8 mouse cellular contexts compared by ENCODE assay signal in the genomic region with DNA sequence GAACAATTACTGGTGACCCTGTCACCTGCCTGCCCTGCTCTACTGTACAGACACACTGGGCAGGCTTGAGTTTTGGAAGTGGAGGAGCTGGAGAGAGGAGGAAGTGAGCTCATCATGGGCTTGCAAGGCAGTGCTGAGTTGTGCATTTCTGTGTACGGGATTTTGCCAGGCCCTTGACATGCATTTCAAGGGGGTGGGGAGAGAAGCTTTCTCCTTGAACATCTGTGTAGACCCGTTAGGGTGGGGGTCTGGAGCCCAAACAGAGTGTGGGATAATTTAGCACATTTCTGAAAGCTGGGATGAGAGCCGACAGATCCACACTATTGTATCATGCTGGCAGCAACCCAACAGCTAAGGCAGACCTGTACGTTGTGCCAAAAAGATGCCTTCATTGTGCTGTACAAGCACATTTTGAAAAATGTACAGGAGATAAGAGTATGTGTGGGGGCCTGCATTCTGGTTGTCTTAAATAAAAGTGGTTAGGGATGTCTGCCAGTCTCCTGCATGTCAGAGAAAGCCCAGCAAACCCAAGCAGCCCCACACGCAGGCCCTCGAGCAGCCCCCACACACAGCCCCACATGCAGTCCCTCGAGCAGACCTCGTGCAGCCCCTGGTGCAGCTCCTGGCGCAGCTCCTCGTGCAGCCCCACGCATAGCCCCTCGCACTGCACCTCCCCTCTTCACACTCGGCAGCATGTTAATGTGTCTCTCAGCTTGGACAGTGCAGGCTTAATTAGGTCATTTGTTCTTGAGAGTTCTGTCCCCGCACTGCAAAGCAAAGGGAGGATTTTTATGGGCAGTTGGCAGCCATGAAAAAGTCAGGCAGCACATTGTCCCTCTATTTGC. TPM values are rescaled to one million over a fixed set of nuclear protein-coding genes. Genes with fewer than 3 reads are reported as not detected.
A peak's percentile ranks its signal among the peaks of the same experiment; 100 is the strongest.
DNase-seq lines count a peak whose midpoint lies in the region; ATAC-seq and TF ChIP-seq lines count a peak whose summit lies in the region.

No protein-coding gene starts in this region.

- TF ChIP-seq POLR2A in brain, embryonic 14.5 days (IDR thresholded peaks at IDR 0.05; ENCODE audit: borderline replicate concordance, extremely low read depth, insufficient read depth, insufficient read length, poor library complexity, severe bottlenecking) = no peak

- H3K27ac ChIP-seq in forebrain, embryonic 16.5 days (ENCODE audit: low read length) = peak overlapping the region; percentile 77
- H3K27ac ChIP-seq in hindbrain, embryonic 15.5 days (replicated peaks) = peak overlapping the region; percentile 76
- H3K27ac ChIP-seq in left cerebral cortex, adult 2 months = peak overlapping the region; percentile 60
- peak overlapping the region; percentile 71 for H3K27ac ChIP-seq in midbrain, embryonic 14.5 days (replicated peaks; ENCODE audit: low read depth, low read length)

- intact Hi-C loops in left cerebral cortex, adult 2 months (cut with DNase I) = loop anchor here (5.0 kb wide), 1 partner anchor 105 kb away; no protein-coding TSS in a partner anchor

- DNase-seq in G1E (ENCODE audit: low spot score) = no peak
- peak; percentile 93 for DNase-seq in brain, embryonic 14.5 days (ENCODE audit: low read depth)
- DNase-seq in left cerebral cortex, adult 2 months (ENCODE audit: extremely low spot score in 1 of 2, low spot score in 2 of 2) = peak; percentile 48 to 56
- peak; percentile 72 for DNase-seq in midbrain, embryonic 14.5 days
- no peak for DNase-seq in embryo, embryonic 11 days

- no peak for ATAC-seq in G1E (ENCODE audit: extremely low read depth, insufficient number of reproducible peaks, low FRiP score, poor library complexity, severe bottlenecking)
- ATAC-seq in forebrain, embryonic 16.5 days = peak; percentile 91
- peak; percentile 87 for ATAC-seq in hindbrain, embryonic 15.5 days (ENCODE audit: low FRiP score, low read depth)
- ATAC-seq in midbrain, embryonic 14.5 days (ENCODE audit: low FRiP score, low TSS enrichment) = peak; percentile 85
- ATAC-seq in inflammation-experienced regulatory T-cells, adult 6 months = no peak

- H3K36me3 ChIP-seq in G1E (replicated peaks) = no peaks in the 10 kb centered on the region
- no peaks in the 10 kb centered on the region for H3K36me3 ChIP-seq in forebrain, embryonic 16.5 days (ENCODE audit: control insufficient read depth, insufficient read depth)
- H3K36me3 ChIP-seq in hindbrain, embryonic 15.5 days = 0 out of 2 replicates have a peak, but pooled peaks cover 4% of the 10 kb centered on the region
- peaks cover 4% of the 10 kb centered on the region; the same call in 1 of the 2 replicates for H3K36me3 ChIP-seq in midbrain, embryonic 14.5 days (ENCODE audit: control insufficient read depth, insufficient read depth, low read length)

- peak overlapping the region; percentile 20 for H3K4me2 ChIP-seq in forebrain, embryonic 16.5 days (ENCODE audit: low read length)
- H3K4me2 ChIP-seq in hindbrain, embryonic 15.5 days = 0 out of 2 replicates have a peak overlapping the region, but pooled peaks have one; percentile 14
- no peak overlapping the region for H3K4me2 ChIP-seq in midbrain, embryonic 14.5 days (ENCODE audit: low read length)

- peak overlapping the region; percentile 10; the same call in 1 of the 2 replicates for H3K4me3 ChIP-seq in G1E (ENCODE audit: low read depth, low read length)
- no peak overlapping the region for H3K4me3 ChIP-seq in forebrain, embryonic 16.5 days (replicated peaks; ENCODE audit: low read length)
- H3K4me3 ChIP-seq in hindbrain, embryonic 15.5 days = no peak overlapping the region
- H3K4me3 ChIP-seq in left cerebral cortex, adult 2 months = no peak overlapping the region
- no peak overlapping the region for H3K4me3 ChIP-seq in midbrain, embryonic 14.5 days (replicated peaks; ENCODE audit: low read depth, low read length)

- H3K9me3 ChIP-seq in G1E (replicated peaks) = peaks cover 68% of the 10 kb centered on the region
- H3K9me3 ChIP-seq in forebrain, embryonic 16.5 days (ENCODE audit: control insufficient read depth, low read length) = no peaks in the 10 kb centered on the region
- no peaks in the 10 kb centered on the region for H3K9me3 ChIP-seq in hindbrain, embryonic 15.5 days
- no peaks in the 10 kb centered on the region for H3K9me3 ChIP-seq in midbrain, embryonic 14.5 days (ENCODE audit: control insufficient read depth, low read length)

- H3K27me3 ChIP-seq in G1E (ENCODE audit: insufficient read depth, low read length) = no peaks in the 10 kb centered on the region; the same call in 1 of the 2 replicates
- no peaks in the 10 kb centered on the region for H3K27me3 ChIP-seq in forebrain, embryonic 16.5 days (replicated peaks; ENCODE audit: control insufficient read depth, insufficient read depth, low read length)
- H3K27me3 ChIP-seq in hindbrain, embryonic 15.5 days = no peaks in the 10 kb centered on the region
- H3K27me3 ChIP-seq in midbrain, embryonic 14.5 days (ENCODE audit: control insufficient read depth, insufficient read depth, low read length) = no peaks in the 10 kb centered on the region

- no peaks in the 10 kb centered on the region for H3K4me1 ChIP-seq in G1E (ENCODE audit: insufficient read depth, low read depth, low read length)
- H3K4me1 ChIP-seq in forebrain, embryonic 16.5 days (replicated peaks; ENCODE audit: control insufficient read depth, insufficient read depth, low read length) = peaks cover 50% of the 10 kb centered on the region
- peaks cover 58% of the 10 kb centered on the region for H3K4me1 ChIP-seq in hindbrain, embryonic 15.5 days (replicated peaks)
- peaks cover 23% of the 10 kb centered on the region for H3K4me1 ChIP-seq in midbrain, embryonic 14.5 days (ENCODE audit: control insufficient read depth, insufficient read depth, low read length)

- no peak for TF ChIP-seq CTCF in G1E (IDR thresholded peaks at IDR 0.05; ENCODE audit: low read depth, low read length)
- TF ChIP-seq CTCF in brain, embryonic 14.5 days (IDR thresholded peaks at IDR 0.05; ENCODE audit: borderline replicate concordance, extremely low read depth, insufficient read depth, insufficient read length) = no peak
- no peak for TF ChIP-seq CTCF in left cerebral cortex, adult 2 months (IDR thresholded peaks at IDR 0.05)

- 3% methylated on average over 14 of the region's 14 CpGs for whole genome bisulfite sequencing in forebrain, embryonic 16.5 days
- WGBS in hindbrain, embryonic 15.5 days = 16% methylated on average over 14 of the region's 14 CpGs
- 14% methylated on average over 14 of the region's 14 CpGs for WGBS in midbrain, embryonic 14.5 days

- H3K9ac ChIP-seq in forebrain, embryonic 16.5 days (replicated peaks; ENCODE audit: low read depth, low read length) = no peak overlapping the region
- H3K9ac ChIP-seq in hindbrain, embryonic 15.5 days = 0 out of 2 replicates have a peak overlapping the region, but pooled peaks have one; percentile 3
- H3K9ac ChIP-seq in midbrain, embryonic 14.5 days (replicated peaks; ENCODE audit: low read length) = peak overlapping the region; percentile 12; the same call in 1 of the 2 replicates

RNA-seq across cellular contexts. Expression of a gene that starts 27.5 kb away (rescaled TPM):
- total RNA-seq in G1E (2014; fragmentation: Nextera tagmentation) (not detected in 2 replicates), G1E (2017) (0.27 and 0.41 TPM in 2 replicates)
- polyA plus RNA-seq in G1E (2012) = 0.01 and 0.03 TPM in 2 replicates
- 58.0 and 77.6 TPM in 2 replicates for polyA plus RNA-seq in brain, embryonic 14.5 days (2012; rRNA removed)
- 35.4 and 43.6 TPM in 2 replicates for polyA plus RNA-seq in forebrain, embryonic 16.5 days (2015; fragmentation: Nextera tagmentation; extraction: Ambion mirVana)
- polyA plus RNA-seq in hindbrain, embryonic 15.5 days (2015; fragmentation: Nextera tagmentation; extraction: Ambion mirVana) = 34.1 and 38.1 TPM in 2 replicates
- 100 to 1,000 TPM; 142 to 152 TPM for total RNA-seq in left cerebral cortex, adult 2 months (2021)
- 41.8 and 42.8 TPM in 2 replicates for polyA plus RNA-seq in midbrain, embryonic 14.5 days (2014; fragmentation: Nextera tagmentation; extraction: Ambion mirVana)
- polyA plus RNA-seq in inflammation-experienced regulatory T-cells, adult 6 months (2017; shearing (Covaris generic)) = 1 to 10 TPM; 2.0 to 3.1 (median 2.9) TPM

Comparison
In these comparisons a context has a peak if more than half of its experiments do, and no peak if none do; other contexts are left out.
1. ATAC-seq: peak in forebrain, embryonic 16.5 days (single experiment), hindbrain, embryonic 15.5 days (single experiment) and midbrain, embryonic 14.5 days (single experiment); none in G1E (single experiment) and inflammation-experienced regulatory T-cells, adult 6 months (single experiment).
2. DNase-seq: peak in brain, embryonic 14.5 days (single experiment), left cerebral cortex, adult 2 months (2 of 2) and midbrain, embryonic 14.5 days (single experiment); none in G1E (single experiment) and embryo, embryonic 11 days (single experiment).
3. Peak in every context shown above with its lines, with median percentiles within 50 percentile points of each other: H3K27ac ChIP-seq.